Mouse (Mus musculus) MEL (cell line): Measurements from ENCODE around the gene Vta1. TPM values are rescaled to one million over a fixed set of nuclear protein-coding genes. Genes with fewer than 3 reads are reported as not detected.

Experiments used
- DNase-seq: peaks from one replicate; pipeline ENCODE4 v3.0.0; 2011; ENCODE audit warnings: low read depth, low spot score
- H3K27ac ChIP-seq: 2 replicates; pipeline ENCODE4 v1.5.1; 2012; ENCODE audit warnings: low read depth, mild to moderate bottlenecking, control low read depth, low read length, moderate library complexity; ENCODE audit not compliant: control insufficient read depth
- H3K27me3 ChIP-seq, 2 experiments: fragments of 150-350 bp in 1 of 2; sonication (generic) in 1 of 2; 2 replicates each; pipeline ENCODE4 v1.6.1; 2012; ENCODE audit warnings: low read length in 2 of 2, mild to moderate bottlenecking in 2 of 2, improper control_type of control experiment in 1 of 2, moderate library complexity in 1 of 2; ENCODE audit not compliant: insufficient read depth in 2 of 2, control insufficient read depth in 1 of 2
- H3K36me3 ChIP-seq, 2 experiments: 2 replicates each; pipeline ENCODE4 v1.6.1; 2012 to 2014; ENCODE audit warnings: low read length in 2 of 2, improper control_type of control experiment in 1 of 2, inconsistent platforms in 1 of 2, mild to moderate bottlenecking in 1 of 2; ENCODE audit not compliant: insufficient read depth in 2 of 2, control insufficient read depth in 1 of 2
- H3K4me1 ChIP-seq, 2 experiments: fragments of 150-350 bp in 1 of 2; sonication (generic) in 1 of 2; 2 replicates each; pipeline ENCODE4 v1.6.1; 2012; ENCODE audit warnings: low read length in 2 of 2, improper control_type of control experiment in 1 of 2, mild to moderate bottlenecking in 1 of 2; ENCODE audit not compliant: insufficient read depth in 2 of 2, control insufficient read depth in 1 of 2
- H3K4me3 ChIP-seq, 2 experiments: fragments of 150-350 bp in 1 of 2; sonication (generic) in 1 of 2; 2 replicates each; pipeline ENCODE4 v1.5.1; 2012; ENCODE audit warnings: low read depth in 2 of 2, low read length in 2 of 2, mild to moderate bottlenecking in 2 of 2, moderate library complexity in 2 of 2, control low read depth in 1 of 2, improper control_type of control experiment in 1 of 2; ENCODE audit not compliant: control insufficient read depth in 1 of 2, insufficient read depth in 1 of 2
- H3K79me2 ChIP-seq: 2 replicates; pipeline ENCODE4 v1.6.1; 2012; ENCODE audit warnings: mild to moderate bottlenecking, low read length, moderate library complexity; ENCODE audit not compliant: control insufficient read depth, poor library complexity, insufficient read depth
- H3K9ac ChIP-seq: 2 replicates; pipeline ENCODE4 v1.6.1; 2012; ENCODE audit warnings: low read depth, mild to moderate bottlenecking, control low read depth, low read length, moderate library complexity; ENCODE audit not compliant: control insufficient read depth, poor library complexity, severe bottlenecking
- H3K9me3 ChIP-seq: fragments of 150-350 bp; sonication (generic); replicated peaks from 2 replicates; pipeline ENCODE4 v1.6.1; 2012; ENCODE audit warnings: mild to moderate bottlenecking, low read length, improper control_type of control experiment, moderate library complexity; ENCODE audit not compliant: insufficient read depth
- EP300 ChIP-seq, 2 experiments: IDR thresholded peaks; 2 replicates each; pipeline ENCODE4 v1.6.1; 2011; ENCODE audit warnings: improper control_type of control experiment in 2 of 2, low read length in 2 of 2, low read depth in 1 of 2, mild to moderate bottlenecking in 1 of 2
- MAFK ChIP-seq: IDR thresholded peaks from 2 replicates; pipeline ENCODE4 v1.6.1; 2011; ENCODE audit warnings: low read depth, mild to moderate bottlenecking, low read length, improper control_type of control experiment, borderline replicate concordance
- MAZ ChIP-seq: IDR thresholded peaks from 2 replicates; pipeline ENCODE4 v1.6.1; 2012; ENCODE audit warnings: low read depth, mild to moderate bottlenecking, inconsistent platforms, low read length, improper control_type of control experiment
- SIN3A ChIP-seq: IDR thresholded peaks from 2 replicates; pipeline ENCODE4 v1.6.1; 2012; ENCODE audit warnings: low read length, improper control_type of control experiment, inconsistent platforms
- TBP ChIP-seq: IDR thresholded peaks from 2 replicates; pipeline ENCODE4 v1.8.0; 2011; ENCODE audit warnings: low read depth, low read length, improper control_type of control experiment
- polyA plus RNA-seq, 2 experiments: library from polyadenylated mRNA; stranded (reverse) in 1 of 2; unstranded in 1 of 2; fragments of >175 nt in 1 of 2; fragments of >200 nt in 1 of 2; gene quantifications; 2 replicates each; pipeline versions ENCODE4 v1.2.1 to v1.2.4; 2012; ENCODE audit warnings: low replicate concordance in 2 of 2, low read depth in 1 of 2; ENCODE audit not compliant: insufficient read length in 2 of 2, insufficient read depth in 1 of 2, missing spikeins in 1 of 2
- total RNA-seq: library from RNA; depleted of rRNA; stranded (reverse); fragments of 300-350 nt; gene quantifications from 2 replicates; pipeline ENCODE4 v1.2.3, GENCODE M21; 2012; rRNA removed

The Vta1 gene
- total and polyA plus RNA-seq, 3 experiments = 51.9 to 96.5 TPM; not detected in 1

- Histone ChIP-seq H3K79me2 (no peaks in the 10 kb centered on the region), H3K27me3 (no peaks in the 10 kb centered on the region), H3K4me3 (no peak overlapping the region), H3K9me3 (no peaks in the 10 kb centered on the region), H3K4me1 (no peaks in the 10 kb centered on the region), H3K27ac (no peak overlapping the region), H3K36me3 (no peaks in the 10 kb centered on the region), H3K9ac (no peak overlapping the region)
- no peak for TF ChIP-seq EP300 (IDR thresholded peaks at IDR 0.05; ENCODE audit: low read depth in 1 of 2, low read length in 2 of 2)
- no peak for TF ChIP-seq MAFK
- no peak for TF ChIP-seq SIN3A
- no peak for TF ChIP-seq TBP
- TF ChIP-seq MAZ = no peak
- DNase-seq = no peak
These were observed 97.8 kb downstream of the Vta1 start for GRCm38 (mm10) chr10:14607597-14607996.

Other genes with a start within 250 kb of the Vta1 start
- gene Adgrg6, start 159.9 kb downstream of the Vta1 start, total RNA-seq = not detected in 2 replicates
- gene Adgrg6, start 159.9 kb downstream of the Vta1 start, polyA plus RNA-seq = not detected
- 0.12 and 0.36 TPM in 2 replicates for gene Nmbr, start within 50 bp of the Vta1 start, total RNA-seq
- 1 to 10 TPM in 1 of 2 experiments, not detected in 1; 1.1 TPM for gene Nmbr, start within 50 bp of the Vta1 start, polyA plus RNA-seq
- gene Gje1, start 12.7 kb upstream of the Vta1 start, total RNA-seq = not detected in 2 replicates
- gene Gje1, start 12.7 kb upstream of the Vta1 start, polyA plus RNA-seq = not detected